Mouse (Mus musculus) cerebellum, adult 2 months (tissue): ENCODE results near the gene Arl15. TPM values are rescaled to one million over a fixed set of nuclear protein-coding genes. Genes with fewer than 3 reads are reported as not detected.

Experiments
- DNase-seq, 2 experiments: peaks; one replicate each; pipeline ENCODE4 v3.0.0; 2021
- H3K27ac ChIP-seq: fragments of 200-500 bp; 2 replicates; pipeline ENCODE4 v1.5.1; 2012; ENCODE audit warnings: low read length, control low read depth, inconsistent platforms; ENCODE audit not compliant: insufficient read depth
- H3K27me3 ChIP-seq: fragments of 200-500 bp; 2 replicates; pipeline ENCODE4 v1.6.1; 2012; ENCODE audit warnings: inconsistent platforms, mild to moderate bottlenecking, low read length, moderate library complexity; ENCODE audit not compliant: control insufficient read depth, insufficient read depth
- H3K4me1 ChIP-seq: fragments of 200-500 bp; 2 replicates; pipeline ENCODE4 v1.6.1; 2011; ENCODE audit warnings: low read length; ENCODE audit not compliant: control insufficient read depth, insufficient read depth
- H3K4me3 ChIP-seq: fragments of 200-500 bp; replicated peaks from 2 replicates; pipeline ENCODE3; 2011; ENCODE audit warnings: mild to moderate bottlenecking, low read depth, low read length, control low read depth; ENCODE audit not compliant: insufficient read depth
- CTCF ChIP-seq: fragments of 200-500 bp; IDR thresholded peaks from 2 replicates; pipeline ENCODE4 v1.5.1; 2011; ENCODE audit warnings: low read depth, mild to moderate bottlenecking, control low read depth, low read length, moderate library complexity, borderline replicate concordance; ENCODE audit not compliant: insufficient read depth
- POLR2A ChIP-seq: fragments of 200-500 bp; IDR thresholded peaks from 2 replicates; pipeline ENCODE4 v1.6.1; 2011; ENCODE audit warnings: low read length, control low read depth, borderline replicate concordance; ENCODE audit not compliant: insufficient read depth
- WGBS: fragments of 180-500 bp; shearing (Covaris S2); methylation state at CpG from one replicate; pipeline ENCODE4 v1.1.7; 2018; 5-methylcytosine and 5-hydroxymethylcytosine counted together
- polyA plus RNA-seq: library from polyadenylated mRNA; depleted of rRNA; stranded (reverse); fragments of >200 nt; gene quantifications from 2 replicates; pipeline ENCODE4 v1.2.3, GENCODE M21; 2012

Gene Arl15
- polyA plus RNA-seq, 1 experiment, result 10.3 TPM

DNA sequence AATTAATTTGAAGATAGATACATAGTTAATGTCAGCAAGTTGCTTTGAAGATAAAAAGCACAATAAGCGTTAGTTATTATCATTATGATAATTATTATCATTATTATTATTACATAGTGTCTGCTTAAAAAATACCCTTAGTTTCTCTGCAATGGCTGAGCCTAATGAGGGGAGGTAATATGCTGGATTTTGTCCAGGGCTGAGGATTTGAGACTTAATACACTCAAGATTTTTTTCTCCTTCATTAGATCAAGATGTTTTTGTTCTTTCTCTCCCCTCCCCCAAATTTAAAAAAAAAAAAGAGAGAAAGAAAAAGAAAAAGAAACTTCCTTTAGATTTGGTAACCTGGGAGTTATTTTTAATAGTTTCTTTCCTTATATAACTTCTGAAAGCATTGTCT is 180.6 kb downstream of the Arl15 start:
- no peak for TF ChIP-seq POLR2A
- no peak for TF ChIP-seq CTCF
- DNase-seq, result no peak
- 97% methylated on average over 1 of the region's 1 CpGs for WGBS
- Histone ChIP-seq H3K27me3 (no peaks in the 10 kb centered on the region), H3K4me3 (no peak overlapping the region), H3K27ac (no peak overlapping the region), H3K4me1 (no peaks in the 10 kb centered on the region)

DNA sequence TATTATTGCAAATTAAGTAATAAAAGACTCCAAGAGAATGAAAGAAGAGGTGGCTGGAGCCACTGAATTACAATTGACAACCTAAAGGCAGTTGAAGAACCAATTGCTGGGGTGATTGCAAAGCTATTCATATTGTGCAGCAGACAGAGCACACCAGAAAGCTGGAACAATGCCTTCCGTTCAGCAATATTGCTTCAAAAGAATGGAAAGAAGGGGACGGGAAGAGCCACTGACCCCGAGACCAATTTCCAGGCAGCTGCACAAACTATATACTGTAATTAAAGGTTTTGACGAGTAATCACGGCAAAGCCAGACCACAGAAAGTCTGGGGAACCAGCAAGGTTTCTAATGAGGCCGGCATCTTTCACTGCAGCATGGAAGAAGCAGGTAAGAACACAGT is 181.4 kb downstream of the Arl15 start:
- no peak overlapping the region for H3K27ac ChIP-seq
- 57% methylated on average over 6 of the region's 6 CpGs for WGBS
- no peaks in the 10 kb centered on the region for H3K4me1 ChIP-seq
- no peak for TF ChIP-seq CTCF
- TF ChIP-seq POLR2A, result no peak
- no peak for DNase-seq
- no peak overlapping the region for H3K4me3 ChIP-seq
- no peaks in the 10 kb centered on the region for H3K27me3 ChIP-seq

DNA sequence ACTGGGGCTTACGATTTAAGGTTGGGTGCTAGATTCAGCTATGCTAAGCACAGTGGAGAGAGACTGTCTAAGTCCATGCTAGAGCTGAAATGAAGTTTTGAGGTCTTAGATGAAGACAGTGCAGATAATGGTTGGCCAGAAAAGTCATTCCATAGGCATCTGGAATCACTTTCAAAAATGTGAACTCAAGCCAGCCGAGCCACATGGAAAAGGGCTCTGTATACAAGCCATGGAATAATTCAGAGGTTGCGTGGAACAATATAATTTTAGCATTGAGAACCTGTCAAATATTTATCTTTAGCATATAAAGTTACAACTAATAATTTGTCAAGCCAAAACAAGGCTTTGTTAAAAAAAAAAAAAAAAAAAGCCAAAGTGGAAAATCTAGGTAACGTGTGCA is 182.6 kb downstream of the Arl15 start:
- Histone ChIP-seq H3K27me3 (no peaks in the 10 kb centered on the region), H3K4me1 (no peaks in the 10 kb centered on the region), H3K4me3 (no peak overlapping the region), H3K27ac (no peak overlapping the region)
- DNase-seq, result no peak
- TF ChIP-seq CTCF (no peak), POLR2A (no peak)
- WGBS, result 97% methylated on average over 4 of the region's 4 CpGs

DNA sequence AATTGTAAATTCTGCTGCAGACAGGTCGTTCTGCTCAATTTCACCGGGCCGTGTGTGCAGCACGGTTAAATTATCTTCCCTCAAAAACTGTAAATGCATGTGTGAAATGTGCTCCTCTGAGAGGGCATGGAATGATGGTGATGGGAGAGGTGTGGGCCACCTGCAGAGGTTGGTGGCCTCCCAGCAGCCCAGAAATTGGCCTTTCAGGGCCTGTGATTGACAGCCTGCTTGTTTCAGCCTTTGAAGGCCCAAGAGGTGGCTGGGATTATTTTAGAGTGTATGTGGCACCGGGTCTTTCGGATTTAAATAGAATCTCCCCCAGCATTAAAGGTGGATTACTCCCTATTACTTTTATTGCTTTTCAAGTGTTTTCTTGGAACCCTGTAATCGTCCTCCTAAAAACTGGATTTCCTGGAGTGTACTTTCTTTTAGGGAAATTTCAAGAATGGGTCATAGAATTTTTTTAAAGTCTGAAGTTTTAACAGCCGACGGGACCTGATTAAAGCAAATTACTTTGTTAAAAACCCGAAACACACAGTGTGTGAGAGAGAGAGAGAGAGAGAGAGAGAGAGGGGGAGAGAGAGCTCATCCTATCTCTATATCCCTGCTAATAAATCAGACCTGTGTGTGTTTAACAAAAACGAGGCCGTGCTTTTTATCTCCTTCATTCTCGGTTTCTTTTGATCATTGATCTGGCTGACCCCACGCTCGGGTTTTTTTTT is 186.6 kb downstream of the Arl15 start:
- Histone ChIP-seq H3K27ac (no peak overlapping the region), H3K4me3 (no peak overlapping the region), H3K27me3 (no peaks in the 10 kb centered on the region), H3K4me1 (no peaks in the 10 kb centered on the region)
- WGBS, result 83% methylated on average over 15 of the region's 15 CpGs
- TF ChIP-seq CTCF (no peak), POLR2A (no peak)
- no peak for DNase-seq

DNA sequence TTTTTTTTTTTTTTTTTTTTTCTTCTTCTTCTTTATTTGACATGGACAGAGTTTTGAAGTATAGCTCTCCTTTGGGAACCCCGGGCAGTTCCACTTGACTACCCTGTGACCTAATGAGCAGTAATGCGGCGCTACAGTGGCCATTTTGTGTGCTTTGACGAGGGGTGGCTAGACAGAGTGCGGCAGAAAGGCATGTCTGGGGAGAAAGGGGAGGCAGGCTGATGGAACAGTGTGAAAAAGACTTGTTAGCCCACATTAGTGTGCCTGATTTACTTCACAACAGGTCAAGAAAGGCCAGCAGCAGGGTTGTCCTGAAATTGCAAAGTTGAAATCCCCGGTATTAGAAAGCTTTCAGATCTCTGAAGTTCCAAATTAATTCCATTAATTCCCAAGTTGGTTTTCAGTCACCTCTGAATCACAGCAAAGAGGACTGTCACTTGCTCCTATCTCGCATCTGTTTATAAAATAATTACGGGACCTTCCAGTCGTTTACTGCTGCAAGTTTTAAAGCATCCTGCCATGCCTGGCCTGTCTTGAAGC is 187.2 kb downstream of the Arl15 start:
- no peak overlapping the region for H3K4me3 ChIP-seq
- H3K4me1 ChIP-seq, result peaks cover 5% of the 10 kb centered on the region; the same call in 1 of the 2 replicates
- H3K27me3 ChIP-seq, result no peaks in the 10 kb centered on the region
- 88% methylated on average over 9 of the region's 9 CpGs for WGBS
- DNase-seq, result no peak
- no peak overlapping the region for H3K27ac ChIP-seq
- no peak for TF ChIP-seq POLR2A
- no peak for TF ChIP-seq CTCF

DNA sequence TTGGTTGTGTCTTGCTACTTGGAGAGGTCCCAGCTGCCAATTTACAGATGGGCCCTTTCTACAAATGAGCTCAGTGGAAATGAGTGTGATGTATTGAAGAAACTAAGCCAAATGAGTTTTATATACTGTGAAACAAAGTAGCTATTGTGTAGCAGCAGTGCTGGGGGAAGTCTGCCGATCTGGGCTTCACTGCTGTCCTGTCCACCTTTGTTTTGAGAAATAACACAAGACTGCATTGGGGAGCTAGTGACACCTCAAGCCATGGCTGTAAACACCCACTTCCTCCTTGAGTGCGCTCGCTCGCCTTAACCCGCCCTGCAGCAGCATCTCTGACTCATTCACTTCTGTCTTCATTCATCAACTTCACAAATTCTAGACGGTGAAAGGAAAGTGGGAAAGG is 189.3 kb downstream of the Arl15 start:
- Histone ChIP-seq H3K4me1 (peaks cover 14% of the 10 kb centered on the region), H3K27me3 (no peaks in the 10 kb centered on the region), H3K27ac (no peak overlapping the region), H3K4me3 (no peak overlapping the region)
- DNase-seq, result no peak
- TF ChIP-seq POLR2A (no peak), CTCF (no peak)
- 74% methylated on average over 6 of the region's 6 CpGs for WGBS

DNA sequence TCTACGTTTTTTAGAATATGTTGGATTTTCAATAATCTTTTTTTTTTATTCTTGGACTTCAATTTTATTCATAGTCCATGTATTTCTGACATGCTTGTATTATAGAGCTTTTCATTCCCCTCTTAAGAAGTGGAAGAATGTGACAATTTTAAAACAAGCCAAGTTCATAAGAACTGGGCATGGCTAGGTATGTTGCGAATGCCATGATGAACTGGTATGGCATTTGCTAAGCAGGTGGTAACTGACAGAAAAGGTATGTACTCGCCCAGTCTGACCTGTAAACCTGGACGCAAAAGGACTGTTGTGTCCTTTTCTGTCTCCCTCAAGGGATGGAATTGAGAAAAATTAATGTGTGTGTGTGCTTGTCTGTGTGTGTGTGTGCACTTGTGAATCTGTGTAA is 190.2 kb downstream of the Arl15 start:
- 96% methylated on average over 4 of the region's 4 CpGs for WGBS
- TF ChIP-seq CTCF (no peak), POLR2A (no peak)
- no peak overlapping the region for H3K4me3 ChIP-seq
- H3K27ac ChIP-seq, result no peak overlapping the region
- peaks cover 14% of the 10 kb centered on the region for H3K4me1 ChIP-seq
- DNase-seq, result no peak
- no peaks in the 10 kb centered on the region for H3K27me3 ChIP-seq

DNA sequence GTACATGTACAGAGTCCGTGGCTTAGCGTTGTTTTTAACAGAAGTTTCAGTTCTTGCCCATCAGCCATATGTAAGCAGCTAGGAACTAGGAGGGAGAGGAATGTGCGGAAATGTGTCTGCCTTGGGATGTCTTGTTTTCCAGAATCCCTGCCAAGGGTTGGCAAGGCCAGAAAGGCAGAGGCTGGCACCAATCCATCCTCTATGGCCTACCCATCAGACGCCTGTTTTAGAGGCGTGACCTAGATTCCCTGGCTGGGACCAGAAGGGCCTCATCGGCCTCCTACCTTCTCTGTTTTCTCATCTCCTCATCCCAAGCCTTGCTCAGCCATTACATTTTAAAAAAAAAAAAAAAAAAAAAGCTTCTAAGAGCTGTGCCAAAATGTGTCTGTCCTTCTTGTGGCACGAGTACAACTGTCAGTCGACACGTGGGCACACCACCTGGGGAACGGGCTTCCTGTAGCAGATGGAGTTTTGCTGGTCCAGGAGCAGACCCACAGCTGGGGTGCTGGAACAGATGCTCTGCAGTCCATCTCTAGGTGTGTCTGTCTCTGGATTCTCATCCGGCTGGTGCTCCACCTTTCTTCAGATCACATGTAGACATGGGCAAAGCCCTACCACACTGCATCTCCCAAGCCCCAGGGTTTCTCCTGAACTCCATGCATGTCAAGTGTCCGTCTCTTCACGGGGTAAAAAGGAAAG is 192.7 kb downstream of the Arl15 start:
- Histone ChIP-seq H3K27ac (peak overlapping the region; percentile 72), H3K4me1 (peaks cover 14% of the 10 kb centered on the region), H3K27me3 (no peaks in the 10 kb centered on the region), H3K4me3 (no peak overlapping the region)
- DNase-seq, result peak; percentile 92 to 97
- WGBS, result 7% methylated on average over 13 of the region's 13 CpGs
- TF ChIP-seq POLR2A, result no peak
- no peak for TF ChIP-seq CTCF

DNA sequence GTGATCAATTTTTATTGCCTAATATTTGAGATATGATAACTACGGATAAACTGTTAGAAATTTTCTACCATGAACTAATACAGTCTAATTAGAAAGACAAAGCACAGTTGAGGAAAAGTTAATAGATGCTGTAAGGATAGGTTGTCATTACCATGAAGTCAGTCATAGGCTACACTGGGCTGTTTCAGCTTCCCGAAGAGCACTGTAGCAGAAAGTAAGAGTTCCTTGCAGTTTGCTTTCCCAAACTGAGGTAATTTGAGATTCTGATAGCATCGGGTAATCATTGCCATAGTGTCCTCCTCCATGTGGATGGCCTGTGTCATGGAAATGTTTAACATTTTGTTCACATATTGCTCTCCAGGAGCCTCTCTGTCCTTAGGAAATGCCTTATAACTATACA is 195.9 kb downstream of the Arl15 start:
- Histone ChIP-seq H3K27me3 (no peaks in the 10 kb centered on the region), H3K4me3 (no peak overlapping the region), H3K27ac (no peak overlapping the region), H3K4me1 (peaks cover 23% of the 10 kb centered on the region)
- no peak for DNase-seq
- 92% methylated on average over 3 of the region's 3 CpGs for WGBS
- TF ChIP-seq POLR2A, result no peak
- no peak for TF ChIP-seq CTCF
